Mouse (Mus musculus) R1 (cell line): Measurements from ENCODE around the gene Gm13199.

Experiments
- DNase-seq: peaks from one replicate; pipeline ENCODE4 v3.0.0-alpha.2; 2018; ENCODE audit warnings: low read depth, low spot score

Gm13199 gene

DNA sequence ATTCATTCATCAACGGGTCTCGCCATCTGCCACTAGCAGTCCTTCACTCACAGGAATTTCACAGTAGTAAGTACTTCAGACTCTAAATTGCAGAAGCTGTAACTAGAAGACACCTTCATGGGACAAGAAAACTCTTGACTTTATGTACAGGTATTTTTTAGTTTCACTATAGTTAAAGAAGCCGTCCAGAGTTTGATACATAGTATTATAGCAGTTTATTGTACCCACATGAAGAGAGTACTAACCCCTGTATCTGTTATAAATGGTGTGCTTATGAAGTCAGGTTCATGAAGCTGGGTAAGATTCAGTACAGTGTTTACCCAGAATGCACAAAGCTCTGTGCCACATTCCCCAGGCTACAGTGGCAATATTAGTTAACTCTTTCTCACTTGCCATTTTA lies at the start of gene Gm13199:
TSS of gene Gm13199 (minus strand) at position 101 of the 400 bp plus-strand sequence.
- no peak for DNase-seq

DNA sequence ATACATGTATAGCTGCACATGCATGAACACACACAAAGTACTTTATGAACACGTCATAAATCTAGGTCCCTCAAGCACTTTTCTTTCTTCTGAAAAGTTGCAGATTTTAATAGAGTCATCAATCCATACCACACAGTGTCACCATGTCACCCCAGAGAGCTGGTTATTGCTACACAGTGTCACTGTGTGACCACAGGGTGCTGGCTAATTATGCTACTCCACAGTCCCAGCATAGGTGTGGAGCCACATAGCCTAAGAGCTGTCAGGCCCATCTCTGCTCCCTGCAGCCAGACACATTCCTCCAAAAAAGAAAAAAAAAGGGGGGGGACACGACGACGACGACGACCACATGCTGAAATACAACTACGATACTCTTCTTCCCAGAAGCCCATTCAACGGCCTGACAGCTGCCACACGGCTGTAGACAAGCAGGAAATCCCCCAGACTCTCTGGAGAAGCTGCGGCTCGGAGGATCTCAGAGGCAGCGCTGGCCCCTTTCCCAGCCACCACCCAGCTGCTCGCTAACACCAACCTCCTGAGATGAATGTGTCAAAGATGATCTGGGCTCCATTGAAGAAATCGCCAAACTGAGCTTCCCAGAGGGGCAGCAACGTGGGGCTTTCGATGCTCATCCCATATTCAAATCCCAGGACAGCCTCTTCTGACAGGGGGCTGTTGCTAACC lies 48.7 kb upstream of the Gm13199 start:
- DNase-seq, result no peak

DNA sequence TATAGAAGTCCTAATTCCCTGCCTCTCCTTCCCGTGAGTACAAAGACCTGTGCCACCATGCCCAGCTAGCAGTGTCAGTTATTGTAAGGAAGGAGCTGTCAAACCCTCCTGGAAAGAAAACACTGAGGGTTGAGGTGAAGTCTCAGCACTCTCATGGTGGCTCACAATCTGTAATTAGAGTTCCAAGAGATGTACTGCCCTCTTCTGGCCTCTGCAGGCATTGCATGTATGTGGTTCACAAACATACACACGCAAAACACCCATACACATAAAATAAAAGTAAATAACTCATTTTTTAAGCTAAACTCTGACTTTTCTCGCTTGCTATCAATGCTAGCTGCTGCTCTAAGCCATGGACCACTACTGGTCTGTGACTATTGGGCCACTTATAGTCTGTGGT lies 43.9 kb upstream of the Gm13199 start:
- DNase-seq, result peak; percentile 72

DNA sequence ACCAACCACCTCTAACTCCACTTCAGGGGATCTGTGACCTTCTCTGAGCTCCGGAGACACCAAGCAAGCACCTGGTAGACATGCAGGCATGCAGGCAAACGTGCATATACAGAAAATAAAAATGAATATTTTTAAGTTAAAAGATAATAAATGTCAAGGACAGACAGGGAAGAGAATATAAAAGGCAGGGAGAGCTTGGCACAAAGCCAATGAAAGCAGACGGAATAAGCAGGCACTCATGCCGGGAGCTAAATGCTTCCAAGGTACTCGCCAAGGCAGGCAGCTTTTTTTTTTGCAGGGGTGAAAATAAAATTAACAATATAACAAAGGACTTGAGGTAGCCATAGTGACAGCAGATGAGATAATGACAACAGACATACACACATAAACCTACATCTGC lies 43.4 kb upstream of the Gm13199 start:
- DNase-seq, result no peak

DNA sequence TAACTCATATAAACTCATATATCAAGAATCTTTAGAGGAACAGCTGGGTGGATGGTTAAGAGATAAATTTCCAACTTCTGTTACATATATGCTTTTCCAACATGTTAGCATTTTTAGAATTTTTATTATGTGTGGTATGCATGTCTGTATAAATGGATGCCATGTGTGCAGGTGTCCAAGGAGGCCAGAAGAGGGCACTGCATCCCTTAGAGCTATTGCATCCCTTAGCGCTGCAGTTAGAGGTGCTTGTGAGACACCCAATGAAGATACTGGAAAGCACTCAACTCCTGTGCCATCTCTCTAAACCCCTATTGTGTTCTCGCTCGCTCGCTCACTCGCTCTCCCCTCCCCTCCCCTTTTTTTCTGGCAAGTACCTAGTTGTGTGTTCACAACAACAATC lies 37.4 kb upstream of the Gm13199 start:
- peak; percentile 75 for DNase-seq

DNA sequence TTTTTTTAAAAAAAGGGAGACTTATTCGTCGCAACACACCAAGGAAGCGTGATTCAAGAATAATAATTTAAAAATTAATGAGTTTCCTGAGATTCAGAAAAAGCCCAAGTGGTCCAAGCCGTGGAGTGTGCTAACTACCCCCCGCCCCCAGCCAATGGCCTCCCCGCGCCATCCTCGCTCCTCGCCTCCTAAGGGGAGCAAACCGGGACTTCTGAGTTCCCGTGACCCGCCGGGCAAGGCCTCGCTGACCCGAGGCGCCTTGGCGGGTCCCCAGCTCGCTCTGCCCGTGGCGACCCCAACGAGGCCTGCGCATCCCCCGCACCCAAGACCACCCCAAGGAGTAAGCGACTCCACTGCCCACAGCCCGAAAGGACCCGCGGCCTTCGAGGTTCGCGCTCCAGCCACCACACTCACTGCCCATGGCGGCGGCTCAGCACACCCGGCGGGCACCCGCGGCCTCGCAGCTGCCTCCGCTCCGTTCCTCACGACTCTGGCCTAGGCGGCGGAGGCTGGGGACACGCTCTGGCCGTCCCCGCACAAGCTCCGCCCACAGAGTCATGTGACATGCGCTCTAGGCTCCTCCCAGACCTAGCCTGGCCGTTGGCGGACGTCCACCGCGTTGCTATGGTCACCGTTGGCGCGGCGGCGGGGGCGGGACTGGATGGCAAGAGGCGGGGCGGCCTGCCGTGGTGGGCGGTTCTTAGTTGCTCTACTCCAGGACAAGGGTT lies 32.3 kb upstream of the Gm13199 start, which contains the start of gene Sec61a2:
TSS of gene Sec61a2 (minus strand) at position 590 of the 728 bp plus-strand sequence.
- peak; percentile 95 for DNase-seq

DNA sequence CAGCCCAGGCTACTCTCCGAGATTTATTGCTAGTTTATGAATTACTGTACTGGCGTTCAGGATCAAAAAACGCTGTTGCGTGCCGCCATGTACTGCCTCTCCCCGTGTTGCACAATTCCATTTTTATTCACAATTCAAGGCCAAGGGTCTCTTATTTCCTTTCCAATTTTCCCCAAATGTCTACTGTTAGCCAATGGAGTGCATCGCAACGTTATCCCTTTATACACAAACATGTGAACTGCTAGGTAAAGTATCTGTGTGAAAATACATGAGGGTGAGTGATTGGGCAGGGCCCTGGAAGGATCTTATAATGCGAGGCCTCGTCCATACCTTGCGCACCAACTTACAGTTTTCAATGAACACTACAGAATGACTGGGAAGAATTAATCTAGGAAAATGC lies 31.6 kb upstream of the Gm13199 start:
- no peak for DNase-seq

DNA sequence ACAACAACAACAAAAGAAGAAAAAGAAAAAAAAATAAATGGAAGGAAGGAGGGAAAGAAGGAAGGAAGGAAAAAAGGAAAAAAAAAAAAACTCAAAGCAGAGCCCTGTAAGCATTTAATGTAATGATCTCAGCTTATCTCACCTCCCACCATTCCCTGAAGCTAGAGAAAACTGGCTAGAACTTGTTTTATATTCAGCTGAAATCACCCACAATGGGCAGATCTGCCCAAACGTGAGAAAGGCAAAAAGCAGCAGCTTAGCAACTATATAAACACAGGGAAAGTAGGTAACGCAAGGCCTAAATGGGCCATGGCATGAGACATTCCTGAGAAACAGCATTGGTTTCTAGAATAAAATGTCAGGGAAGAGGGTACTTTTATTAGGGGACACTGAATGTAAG lies 26.7 kb upstream of the Gm13199 start:
- DNase-seq, result no peak

DNA sequence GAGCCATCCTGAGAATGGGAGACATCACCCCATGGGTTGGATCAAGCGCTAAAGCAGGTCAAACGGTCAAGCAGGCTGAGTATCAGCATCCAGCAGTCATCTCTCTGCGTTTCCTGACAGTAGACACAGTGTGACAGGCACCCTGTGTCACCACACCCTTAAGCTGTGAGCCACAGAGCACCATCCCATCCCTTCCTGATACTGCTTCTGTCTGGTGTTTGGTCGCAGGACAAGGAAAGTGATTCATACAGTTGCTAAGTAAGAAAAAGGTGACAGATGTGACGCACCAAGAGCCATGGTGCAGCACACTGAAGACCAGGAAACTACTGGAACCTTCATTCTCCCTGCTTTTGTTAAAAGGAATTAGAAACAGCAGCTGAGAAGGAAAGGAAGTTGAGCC lies 26.1 kb upstream of the Gm13199 start:
- no peak for DNase-seq

DNA sequence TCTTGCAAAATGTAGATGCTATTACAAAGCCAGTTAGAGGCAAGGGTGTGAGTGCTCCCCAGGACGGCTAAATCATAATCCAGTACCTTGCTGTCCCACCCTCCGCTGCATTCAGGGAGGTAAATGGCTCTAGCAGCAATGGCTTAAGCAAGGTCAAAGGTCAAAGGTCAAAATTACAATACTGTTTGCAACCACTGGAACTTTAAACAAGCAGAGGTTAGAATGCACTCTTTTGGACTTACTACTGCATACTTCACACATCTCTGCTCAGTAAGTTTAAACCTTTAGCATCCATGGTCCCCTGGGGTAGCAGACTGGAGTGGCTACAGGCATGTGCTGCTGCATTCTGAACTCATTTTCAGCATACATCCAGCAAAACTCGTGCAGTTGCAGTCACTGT lies 14.7 kb upstream of the Gm13199 start:
- peak; percentile 69 for DNase-seq

DNA sequence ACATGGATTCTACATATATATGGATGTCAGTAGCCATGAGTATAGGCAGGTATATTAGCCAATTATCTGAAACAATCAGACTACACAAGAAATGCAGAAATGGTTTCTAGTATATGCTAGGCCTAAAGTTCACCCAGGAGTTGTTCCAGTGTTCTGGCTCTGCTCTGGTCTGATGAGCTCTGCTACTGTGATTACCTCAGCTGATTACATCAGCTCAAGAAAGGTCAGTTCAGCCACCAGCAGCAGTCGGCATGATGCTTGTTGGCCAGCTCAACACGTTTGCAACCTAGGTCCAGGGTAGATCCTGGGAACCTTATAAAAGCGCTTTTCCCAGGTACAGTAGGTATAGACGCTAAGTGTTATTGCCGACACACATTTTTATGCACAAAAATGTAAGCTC lies 7.0 kb upstream of the Gm13199 start:
- no peak for DNase-seq

DNA sequence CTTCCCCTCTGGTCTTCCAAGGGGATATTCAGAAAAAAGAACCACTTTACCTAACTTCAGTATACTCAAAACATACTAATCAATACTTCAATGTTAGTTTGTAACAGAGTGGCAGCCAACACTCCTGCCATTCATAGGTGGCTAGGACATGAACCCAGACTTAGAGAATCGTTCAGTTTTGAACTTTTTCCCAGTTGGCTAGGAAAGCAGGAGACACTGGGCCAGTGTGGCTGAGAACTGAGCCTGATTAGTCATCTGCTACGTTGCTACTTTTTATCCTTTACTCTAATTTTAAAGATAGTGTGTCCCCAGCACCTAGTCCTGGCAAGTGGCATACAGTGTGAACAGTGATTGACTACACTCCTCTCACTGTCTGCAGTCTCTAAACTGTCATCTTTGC lies 4.9 kb upstream of the Gm13199 start:
- no peak for DNase-seq

DNA sequence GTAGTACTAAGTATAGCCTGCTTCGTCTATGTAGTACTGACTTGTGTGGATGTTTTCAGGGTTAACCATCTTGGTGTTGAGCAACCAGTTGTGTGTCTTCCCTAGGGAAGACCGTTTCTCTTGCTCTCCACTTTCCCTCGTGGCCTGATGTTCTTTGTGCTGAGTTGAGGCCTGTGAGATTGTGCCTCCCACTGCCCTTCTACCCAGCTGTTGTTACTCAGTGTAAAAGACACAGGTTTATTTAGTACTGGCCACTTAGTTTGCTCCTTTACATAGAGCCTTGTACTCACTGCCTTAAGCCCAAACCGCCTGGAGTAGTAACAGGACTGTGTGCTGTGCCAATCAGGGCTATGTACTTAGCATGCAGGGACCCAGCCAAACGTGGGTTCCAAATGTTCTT lies 10.9 kb downstream of the Gm13199 start:
- no peak for DNase-seq

DNA sequence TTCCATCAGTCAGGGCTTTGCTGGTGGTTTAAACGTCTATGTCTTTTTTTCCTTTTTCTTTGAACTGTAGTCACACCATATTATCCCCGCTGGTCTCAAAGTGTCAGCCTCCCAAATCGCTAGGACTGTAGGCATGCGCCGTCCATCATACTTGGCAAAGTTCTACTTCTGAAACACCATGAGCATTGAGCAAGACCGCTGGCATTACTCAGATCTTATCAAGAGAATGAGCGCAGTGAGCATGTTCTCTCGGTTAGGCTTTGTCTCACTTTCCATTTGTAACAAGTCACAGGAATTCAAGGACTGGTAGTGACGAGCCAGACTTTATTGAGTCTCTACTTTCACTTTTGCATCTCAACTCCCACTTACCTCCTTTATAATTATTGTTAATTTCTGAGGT lies 11.6 kb downstream of the Gm13199 start:
- DNase-seq, result no peak

DNA sequence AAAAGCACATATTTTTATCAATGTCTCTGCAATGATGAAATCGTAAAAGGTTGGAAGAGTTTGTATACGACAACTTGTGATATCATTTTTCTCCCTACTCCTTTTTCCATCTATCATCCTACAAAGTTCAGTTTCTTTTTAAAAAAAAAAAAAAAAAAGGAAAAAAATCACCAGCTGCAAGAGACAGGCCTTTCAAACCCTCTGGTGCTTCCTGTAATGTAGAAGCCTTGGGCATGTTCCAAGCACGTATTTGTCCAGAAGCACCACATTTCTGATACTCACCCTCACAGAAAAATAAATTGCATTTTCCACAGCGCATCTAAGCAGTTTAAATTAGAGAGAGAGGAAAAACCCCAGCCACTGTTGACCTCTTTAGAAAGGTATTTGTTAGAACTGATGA lies 16.9 kb downstream of the Gm13199 start:
- DNase-seq, result no peak

DNA sequence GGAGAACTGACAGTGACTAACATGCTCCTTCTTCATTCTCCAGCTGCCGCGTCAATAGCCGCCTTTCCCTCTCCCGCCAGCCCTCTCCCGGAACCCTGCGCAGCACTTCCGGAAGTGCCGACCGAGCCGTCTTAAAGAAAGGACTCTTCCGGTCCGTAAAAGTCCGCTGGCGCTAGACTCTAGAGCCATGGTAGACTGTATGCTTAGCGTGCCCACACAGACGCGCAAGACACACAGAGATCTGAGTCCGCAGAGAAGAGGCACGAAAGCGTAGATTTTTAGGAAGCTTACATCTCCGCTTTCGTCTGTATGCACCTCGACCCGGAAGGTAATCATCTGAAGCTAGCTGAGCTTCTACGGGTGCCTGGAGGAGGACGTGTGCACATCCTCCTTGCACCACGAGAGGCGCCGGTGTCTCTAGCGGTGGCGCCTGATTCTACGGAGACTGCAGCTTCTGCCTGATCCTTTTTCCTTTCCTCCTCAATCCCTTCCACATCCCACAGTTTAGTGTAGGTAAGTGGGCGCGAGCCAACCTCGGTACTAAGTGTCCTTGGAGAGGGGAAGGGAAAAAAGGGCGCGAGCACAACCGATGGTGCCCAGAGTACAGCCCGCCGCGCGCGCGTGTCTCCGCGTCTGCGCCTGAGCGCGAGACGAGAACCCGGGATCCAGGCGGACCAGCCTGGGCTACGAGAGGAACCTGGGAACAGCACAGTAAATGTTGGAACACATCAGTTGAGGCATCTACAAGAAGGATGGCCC lies 17.7 kb downstream of the Gm13199 start, which contains the start of the genes Nudt5 and Cdc123:
TSS of gene Nudt5 (plus strand) at position 147 of the 759 bp plus-strand sequence.
TSS of gene Cdc123 (minus strand) at position 292 of the 759 bp plus-strand sequence.
- peak; percentile 96 for DNase-seq

DNA sequence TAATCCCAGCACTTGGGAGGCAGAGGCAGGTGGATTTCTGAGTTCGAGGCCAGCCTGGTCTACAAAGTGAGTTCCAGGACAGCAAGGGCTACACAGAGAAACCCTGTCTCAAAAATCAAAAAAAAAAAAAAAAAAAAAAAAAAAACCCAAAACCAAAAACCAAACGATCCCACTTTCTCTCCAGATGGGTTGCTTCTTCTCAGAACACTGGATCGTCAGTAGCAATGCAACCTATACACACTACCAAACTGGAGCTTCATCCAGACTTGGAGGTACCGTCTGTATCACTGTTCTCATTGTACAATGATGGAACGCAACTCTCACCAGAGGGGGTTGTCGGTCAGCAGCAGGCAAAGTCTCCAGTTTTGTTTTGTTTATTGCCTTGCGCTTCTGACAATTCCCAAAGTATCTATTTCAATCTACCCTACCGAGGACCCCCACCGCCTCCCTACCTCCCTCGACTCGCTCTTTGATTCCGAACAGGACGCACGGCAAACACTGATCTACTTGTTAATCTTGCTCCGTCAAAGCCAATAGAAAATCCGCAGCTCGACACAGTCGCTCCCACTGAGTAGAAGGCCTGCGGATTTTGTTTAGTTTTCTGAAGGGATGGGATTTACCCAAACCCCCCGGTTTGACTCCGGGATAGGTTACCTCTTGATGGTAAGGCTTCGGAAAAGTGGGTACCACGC lies 18.4 kb downstream of the Gm13199 start:
- no peak for DNase-seq

DNA sequence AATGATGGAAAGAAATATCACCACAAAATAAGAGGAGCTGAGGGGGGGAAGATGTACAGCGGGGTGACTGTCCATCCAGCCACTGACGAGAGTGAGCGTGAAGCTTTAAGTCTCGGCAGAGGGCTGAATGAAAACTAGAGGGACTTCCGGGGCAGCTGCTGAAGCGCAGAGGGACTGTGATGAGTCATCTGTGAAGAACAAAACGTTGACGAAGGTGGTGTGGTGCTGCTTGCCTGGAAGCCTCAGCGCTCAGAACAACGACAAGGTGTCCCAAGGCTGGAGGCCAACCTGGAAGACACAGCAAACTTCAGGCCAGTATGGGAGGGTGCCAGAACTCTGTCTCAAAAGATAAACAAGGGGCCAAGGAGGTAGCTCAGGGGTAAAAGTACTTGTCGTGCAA lies 21.9 kb downstream of the Gm13199 start:
- DNase-seq, result no peak

DNA sequence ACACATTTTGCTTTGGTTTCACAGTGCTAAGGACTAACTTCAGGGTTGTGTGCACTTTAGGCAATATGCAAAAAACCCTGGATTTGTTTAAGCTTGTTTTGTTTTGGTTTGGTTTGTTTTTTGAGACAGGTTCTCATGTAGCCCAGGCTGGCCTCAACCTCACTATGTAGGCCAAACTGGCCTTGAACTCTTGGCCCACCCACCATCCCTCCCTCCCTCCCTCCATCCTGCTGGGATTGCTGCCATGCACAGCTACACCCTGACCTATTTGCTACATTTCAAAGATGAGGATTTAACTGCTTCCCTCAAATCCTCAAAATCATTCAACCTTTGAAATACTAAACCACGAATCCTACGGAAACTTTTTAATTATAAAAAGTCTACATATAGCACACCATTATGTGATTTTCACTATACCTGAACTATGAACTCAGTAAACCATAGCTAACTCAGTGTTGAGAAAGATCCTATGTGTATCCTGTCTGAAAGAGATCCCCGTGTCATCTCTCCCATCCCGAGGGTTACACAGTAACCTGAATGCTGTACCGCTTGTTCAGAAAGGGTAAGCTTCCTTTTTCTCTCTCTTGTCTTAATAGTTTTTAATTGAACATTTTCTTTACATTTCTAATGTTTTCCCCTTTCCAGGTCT lies 37.3 kb downstream of the Gm13199 start:
- no peak for DNase-seq

DNA sequence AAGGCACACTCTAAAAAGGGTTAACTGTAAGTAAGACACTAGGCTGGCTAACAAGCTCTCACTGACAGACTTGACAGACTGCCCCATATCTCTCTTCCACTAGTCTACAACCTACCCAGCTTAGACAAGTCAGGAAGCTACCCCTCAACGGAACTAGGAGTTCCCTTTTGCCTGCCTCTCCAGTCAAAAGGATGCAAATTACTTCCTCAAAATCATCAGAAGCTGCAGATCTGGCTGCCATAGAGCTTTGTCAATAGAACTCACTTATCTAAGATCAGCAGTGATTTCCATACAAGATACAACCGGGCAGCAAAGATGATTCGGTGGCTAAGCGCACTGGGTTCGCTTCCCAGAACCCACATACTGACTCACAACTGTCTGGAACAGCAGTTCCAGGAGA lies 38.0 kb downstream of the Gm13199 start:
- no peak for DNase-seq

DNA sequence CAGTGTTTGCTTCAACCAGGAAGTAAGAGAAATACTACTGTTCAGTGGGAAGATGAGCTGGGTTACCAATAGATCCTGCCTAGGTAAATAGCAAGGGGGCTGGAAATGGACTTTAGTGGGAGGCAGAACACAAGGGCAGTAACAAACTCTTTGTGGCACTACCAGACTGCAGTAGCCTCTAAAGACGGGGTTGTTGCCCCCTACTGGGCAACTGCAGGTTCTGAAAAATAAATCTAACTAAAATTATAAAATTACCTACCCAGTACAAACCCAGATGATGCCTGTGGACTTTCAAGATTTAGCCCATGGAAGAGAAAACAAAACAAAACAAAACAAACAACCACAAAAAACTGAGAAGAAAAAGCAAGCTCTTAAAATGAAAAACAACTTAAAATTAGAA lies 38.5 kb downstream of the Gm13199 start:
- no peak for DNase-seq
